Mouse (Mus musculus) olfactory bulb, adult 2 months (tissue): ENCODE data around the gene E2f7.

Experiments
- CTCF ChIP-seq: fragments of 200-500 bp; IDR thresholded peaks from 2 replicates; pipeline ENCODE4 v1.5.1; 2012; ENCODE audit warnings: low read depth, mild to moderate bottlenecking, low read length, moderate library complexity; ENCODE audit not compliant: insufficient read depth
- POLR2A ChIP-seq: fragments of 200-500 bp; IDR thresholded peaks from 2 replicates; pipeline ENCODE4 v1.6.1; 2012; ENCODE audit warnings: mild to moderate bottlenecking, low read depth, low read length, moderate library complexity; ENCODE audit not compliant: insufficient read depth

- TF ChIP-seq CTCF (no peak), POLR2A (no peak)
Measured at GRCm38 (mm10) chr10:110806471-110806870, 61.2 kb downstream of the E2f7 start.
